Mouse (Mus musculus) kidney, postnatal 25 days (tissue): ENCODE results near the gene Vipas39.
A peak's percentile ranks its signal among the peaks of the same experiment; 100 is the strongest.
"Not testable (repeated sequence)": the region's sequence is repeated elsewhere in the genome, so short reads cannot be mapped to it uniquely, and the experiment has no call there.

Experiments
- DNase-seq, 2 experiments: peaks; one replicate each; pipeline ENCODE4 v3.0.0; 2021; ENCODE audit warnings: mixed read lengths in 2 of 2

The Vipas39 gene

DNA sequence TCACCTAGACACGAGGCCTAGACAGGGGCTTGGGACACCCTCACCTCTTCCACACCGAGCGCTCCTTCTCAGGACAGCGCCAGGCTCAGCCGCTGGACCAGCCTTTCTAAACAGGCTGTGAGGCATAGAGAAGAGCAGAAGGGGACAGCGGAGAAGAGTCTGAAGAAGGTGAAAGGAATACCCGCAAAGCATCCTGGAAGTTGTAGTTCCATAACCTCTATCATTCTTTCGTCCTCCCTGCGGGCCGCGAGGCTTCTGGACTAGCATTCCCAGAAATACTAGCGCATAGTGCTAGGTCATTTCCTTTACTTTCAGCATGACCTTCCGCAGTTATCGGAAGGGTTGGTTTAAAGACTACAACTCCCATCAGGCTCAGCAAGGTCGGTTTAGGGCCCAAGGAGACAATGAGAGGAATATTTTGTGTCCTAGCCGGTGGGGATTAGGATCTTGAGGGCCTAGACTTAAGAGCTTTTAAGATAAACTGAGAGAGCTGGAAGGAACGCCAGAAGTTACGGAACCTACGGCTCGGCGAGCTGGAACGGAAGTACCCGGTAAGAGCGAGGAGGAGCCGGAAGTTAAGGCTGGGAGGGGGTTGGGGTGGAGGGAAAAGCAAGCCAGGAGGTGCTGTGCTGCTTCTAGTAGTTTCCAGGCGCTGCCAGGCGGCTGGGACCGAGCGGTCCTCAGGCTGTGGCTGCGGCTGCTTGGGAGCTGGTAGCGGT is at the start of gene Vipas39, which contains the start of gene Ahsa1:
Vipas39 (minus strand) TSS at position 149 of the 719 bp plus-strand sequence.
Ahsa1 (plus strand) TSS at position 372 of the 719 bp plus-strand sequence.
- DNase-seq = peak; percentile 91 to 95

DNA sequence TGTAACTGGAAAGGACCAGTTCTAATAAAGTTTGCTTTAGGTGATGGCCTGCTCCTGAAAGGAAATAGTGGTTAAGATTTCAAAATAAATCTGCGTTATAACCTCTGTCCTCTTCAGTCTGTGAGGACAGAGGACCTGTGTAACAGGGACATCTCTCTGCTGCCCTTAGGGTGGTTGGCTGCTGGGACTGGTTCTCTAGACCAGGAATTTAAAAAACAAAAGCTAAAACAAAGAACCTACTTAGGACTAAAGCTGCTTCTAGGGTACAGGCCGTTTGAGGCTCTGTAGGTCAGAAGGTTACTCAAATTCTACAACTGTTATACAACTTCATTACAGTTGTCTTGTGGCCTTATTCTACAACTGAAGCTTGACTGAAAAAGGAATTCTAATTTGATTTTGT is 47.0 kb upstream of the Vipas39 start:
- DNase-seq = no peak

DNA sequence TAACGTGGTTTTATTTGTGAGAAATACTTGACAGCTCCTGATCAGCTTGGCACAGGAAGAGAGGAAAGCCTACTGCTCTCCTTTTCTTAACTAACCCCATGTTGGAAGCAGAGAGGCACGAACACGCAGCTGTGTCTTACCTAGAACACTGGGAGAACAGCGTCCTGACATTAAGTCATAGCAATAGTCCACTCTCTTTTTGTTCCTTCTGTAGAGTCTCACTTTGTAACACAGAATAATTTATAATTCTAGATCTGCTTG is 40.5 kb upstream of the Vipas39 start:
- DNase-seq = not testable (repeated sequence)

DNA sequence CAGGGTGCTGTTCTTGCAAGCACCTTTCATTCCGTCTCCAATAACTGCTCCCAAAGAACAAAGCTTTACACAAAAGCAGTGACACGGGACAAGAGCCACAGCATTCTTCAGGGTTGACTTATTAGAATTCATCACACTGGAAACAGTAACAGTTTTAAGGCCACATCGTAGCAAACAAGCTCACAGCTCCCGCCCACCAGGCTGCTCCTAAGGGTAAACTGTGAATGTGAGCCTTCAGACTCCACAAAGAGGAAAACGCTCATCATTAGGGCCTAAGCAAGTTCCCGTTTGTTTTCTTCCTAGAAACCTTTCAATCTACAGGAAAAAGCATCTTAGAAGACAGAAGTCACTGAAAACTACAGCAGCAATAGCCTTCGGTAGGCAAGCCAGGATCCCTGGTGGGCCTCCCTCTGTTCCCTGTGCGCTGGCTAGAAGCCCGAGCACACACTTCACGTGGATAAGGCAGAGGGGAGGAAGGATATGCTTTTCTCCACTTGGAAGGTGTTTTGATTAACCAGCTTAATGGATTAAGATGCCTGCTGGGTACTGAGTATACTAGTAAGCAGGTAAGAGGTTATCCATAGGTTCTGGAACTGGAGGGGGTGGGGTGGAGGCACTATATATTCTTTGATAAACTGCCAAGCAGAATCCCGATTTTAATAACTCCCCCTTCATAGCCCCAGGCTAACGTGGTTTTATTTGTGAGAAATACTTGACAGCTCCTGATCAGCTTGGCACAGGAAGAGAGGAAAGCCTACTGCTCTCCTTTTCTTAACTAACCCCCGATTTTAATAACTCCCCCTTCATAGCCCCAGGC is 39.9 kb upstream of the Vipas39 start:
- DNase-seq = no peak

DNA sequence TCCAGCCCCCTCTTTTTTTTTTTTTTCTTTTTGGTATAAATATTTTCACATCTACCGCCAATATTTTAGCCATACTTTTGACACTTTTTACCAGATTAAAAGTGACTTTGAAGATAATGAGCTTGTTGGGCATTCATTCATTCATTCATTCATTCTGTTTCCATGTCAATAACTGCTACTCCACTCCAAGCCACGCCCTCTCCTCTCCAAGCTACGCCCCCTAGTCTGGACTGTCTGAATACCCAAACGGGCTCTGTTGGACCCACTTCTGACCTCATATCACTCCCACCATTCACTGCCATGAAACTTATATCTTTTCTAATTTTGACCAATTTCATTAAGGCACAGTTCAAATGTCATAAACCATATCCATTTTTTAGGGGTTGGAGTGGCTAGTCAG is 35.1 kb upstream of the Vipas39 start:
- no peak for DNase-seq

DNA sequence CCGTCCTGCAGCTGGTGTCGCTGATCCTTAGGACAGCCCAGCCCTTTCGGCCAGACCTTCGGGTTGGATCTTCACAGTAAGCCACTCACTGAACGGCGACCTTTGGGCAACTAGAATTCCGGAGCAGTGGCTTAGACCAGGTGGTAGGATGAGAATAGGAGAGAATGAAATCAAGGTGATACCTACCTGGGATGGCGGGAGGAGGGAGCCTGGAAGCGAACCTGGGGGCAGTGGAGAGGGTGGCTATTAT is 34.3 kb upstream of the Vipas39 start:
- peak in 1 of 2 experiments; percentile 12 for DNase-seq

DNA sequence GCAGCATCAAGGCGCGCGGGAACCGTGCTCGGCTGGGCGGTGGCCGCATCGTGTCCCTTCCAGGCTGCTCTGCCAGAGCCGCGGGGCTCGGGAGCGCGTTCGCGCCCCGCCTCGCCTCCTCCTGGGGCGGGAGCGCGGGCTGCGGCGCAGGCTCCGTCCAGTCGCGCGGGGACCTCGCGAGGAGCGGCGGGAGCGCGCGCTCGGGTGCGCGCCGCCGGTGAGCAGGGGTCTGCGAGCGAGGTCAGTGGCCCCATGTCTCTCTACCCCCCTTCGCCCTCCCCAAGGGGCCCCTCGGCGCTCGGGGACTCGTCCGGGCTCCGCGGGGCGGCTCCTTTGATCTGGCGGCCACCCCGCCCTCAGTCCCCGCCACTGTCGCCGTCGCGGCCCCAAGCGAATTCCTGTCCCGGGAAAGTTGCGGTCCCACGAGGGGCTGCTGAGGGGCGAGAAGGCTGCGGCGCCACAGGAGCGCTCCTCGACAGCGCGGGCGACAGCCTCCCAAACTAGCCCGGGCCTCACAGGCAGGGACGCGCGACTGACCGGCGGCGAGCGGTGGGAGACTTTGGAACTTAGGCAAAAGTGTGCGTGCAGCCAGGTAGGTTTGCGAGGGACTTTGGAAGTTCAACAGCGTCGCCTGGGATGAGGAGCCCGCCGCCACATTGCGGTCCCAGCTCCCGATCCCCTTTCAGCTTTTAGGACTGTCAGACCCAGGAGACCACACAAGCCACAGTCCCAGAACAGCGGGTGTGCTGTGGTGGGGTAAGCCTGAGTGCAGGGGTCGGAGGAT is 33.8 kb upstream of the Vipas39 start, which contains the start of gene Ism2:
Ism2 (minus strand) TSS at position 49 of the 784 bp plus-strand sequence.
- peak; percentile 25 to 46 for DNase-seq

DNA sequence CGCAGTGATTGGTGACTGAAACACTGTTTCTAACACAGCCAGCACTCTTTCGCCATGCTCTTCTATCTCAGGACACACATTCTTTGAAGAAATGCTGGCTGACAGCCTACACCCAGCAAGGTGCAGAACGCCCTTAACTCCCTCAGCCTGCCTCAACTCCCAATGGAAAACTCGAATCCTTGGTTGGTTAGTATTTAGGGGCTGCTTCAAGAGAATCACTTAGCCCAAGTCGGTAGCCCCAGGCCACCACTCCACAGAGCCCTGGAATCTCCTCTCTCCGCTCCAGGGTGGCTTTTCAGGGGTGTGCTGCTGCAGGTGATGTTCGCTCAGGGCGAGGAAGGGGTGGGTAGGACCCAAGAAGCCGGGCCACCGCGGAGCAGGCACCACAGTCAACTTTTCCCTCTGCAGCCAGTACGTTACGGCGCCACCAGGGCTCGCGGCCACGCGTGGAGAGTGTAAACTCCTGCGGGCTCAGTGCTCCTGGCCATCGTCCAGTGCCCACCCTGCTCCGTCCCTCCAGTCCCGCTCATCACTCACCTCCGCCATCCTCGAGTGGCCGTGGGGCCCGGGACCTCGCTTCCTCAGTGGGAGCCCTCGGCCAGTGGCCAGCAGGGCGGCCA is 33.1 kb upstream of the Vipas39 start:
- peak in 1 of 2 experiments; percentile 49 for DNase-seq

DNA sequence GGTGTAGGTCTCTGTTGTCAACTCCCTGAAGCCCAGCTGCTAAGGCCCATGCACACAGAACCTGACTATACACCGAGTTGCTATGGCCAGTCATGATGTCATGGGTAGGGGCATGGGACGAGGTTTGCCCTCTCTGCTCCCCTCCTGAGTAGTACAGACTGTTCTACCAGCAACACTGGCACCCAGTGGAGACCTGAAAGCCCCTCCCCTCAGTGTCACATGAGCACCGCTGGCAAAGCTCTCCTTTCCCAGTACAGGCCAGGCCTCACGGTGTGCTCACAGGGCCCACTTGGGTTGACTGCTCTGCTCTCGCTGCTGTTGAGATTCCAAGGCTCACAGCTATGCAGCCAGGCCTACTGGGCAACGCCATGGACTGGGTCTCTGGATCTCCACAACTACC is 27.9 kb upstream of the Vipas39 start:
- peak in 1 of 2 experiments; percentile 37 for DNase-seq

DNA sequence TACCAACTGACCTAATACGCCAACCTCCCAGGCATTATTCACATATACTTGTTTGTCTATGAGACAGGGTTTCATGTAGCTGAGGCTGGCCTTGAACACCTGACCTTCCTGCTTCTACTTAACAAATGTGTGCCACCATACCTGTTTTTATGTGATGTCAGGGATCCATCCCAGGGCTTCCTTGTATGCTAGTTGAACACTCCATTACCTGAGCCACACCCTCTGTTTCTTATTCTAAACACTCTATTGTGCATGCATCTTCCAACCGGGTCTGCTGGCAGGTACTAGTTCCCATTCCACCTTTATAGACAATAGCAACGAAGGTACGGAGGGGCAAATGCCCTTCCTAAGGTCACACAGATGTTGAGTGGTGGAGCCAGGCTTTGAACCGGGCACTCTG is 23.0 kb upstream of the Vipas39 start:
- DNase-seq = no peak

DNA sequence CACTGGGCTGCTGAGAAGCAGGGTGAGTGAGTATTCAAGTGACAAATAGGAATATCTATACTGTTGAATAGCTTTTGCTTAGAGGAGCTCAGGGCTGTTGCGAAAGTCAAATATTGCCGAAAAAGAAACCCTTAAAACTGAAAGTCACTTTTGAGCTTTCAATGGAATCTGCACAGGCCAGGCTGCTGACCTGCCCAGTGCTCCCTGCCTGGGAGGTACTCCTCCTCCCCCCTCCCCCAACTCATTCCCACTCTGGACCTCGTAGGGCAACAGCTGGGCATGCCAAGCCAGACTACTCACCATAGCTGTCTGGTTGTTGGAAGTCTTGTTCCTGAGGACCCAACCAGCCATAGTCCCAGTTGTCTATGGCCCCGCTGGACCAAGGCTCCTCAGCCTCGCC is 18.7 kb upstream of the Vipas39 start:
- DNase-seq = no peak

DNA sequence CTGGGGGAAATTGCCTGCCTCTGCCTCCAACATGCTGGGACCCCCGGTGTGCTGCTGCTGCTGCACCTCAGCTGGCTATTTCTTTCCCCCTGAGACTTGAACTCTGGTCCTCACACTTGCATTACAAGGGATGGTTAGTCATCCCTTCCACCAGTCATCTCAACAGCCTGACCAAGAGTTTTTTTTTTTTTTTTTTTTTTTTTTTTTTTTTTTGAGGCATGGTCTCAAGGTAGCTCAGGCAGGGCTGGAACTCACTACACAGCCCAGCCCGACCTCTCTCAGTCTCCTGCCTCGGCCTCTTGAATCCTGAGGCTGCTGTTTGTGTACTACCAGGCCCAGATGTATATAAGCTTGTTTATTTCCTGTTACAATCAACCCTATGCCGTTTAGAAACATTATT is 18.2 kb upstream of the Vipas39 start:
- DNase-seq = no peak

DNA sequence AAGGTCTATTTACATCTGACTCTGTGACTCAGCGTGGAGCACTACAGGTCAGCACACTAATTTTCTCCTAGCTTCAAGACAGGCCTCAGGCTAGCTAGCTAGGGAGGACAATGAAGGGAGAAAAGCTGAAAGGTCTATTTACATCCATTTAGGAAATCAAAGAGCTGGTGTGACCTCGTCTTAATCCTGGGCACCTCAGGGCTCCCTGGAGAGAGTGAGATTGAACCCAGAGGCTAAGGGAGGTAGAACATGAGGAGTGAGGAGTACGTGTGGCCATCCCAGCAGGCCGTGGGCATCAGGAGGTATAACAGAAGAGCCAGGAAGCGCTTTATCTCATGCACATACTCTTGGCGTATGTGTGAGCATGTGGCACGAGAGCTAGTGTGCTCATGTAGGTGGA is 17.6 kb upstream of the Vipas39 start:
- DNase-seq = no peak

DNA sequence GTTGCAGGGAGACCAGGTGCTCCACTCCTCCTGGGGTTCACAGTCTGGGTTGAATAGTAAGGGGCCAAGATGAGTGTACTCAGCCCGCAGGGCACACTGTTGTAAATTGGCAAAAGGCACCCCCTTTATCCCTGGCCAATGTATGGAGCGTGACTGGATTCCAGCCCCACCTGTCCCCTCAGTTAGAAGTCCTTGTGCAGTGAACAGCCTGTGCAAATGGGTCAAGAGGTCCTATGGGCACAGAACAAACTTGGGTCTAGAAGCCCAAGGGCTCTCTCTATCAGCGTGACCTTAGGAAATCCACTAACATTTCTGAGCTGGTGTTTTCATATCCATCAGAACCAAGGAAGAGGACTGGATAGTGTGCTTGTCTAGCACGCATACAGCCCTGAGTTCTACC is 16.7 kb upstream of the Vipas39 start:
- DNase-seq = no peak

DNA sequence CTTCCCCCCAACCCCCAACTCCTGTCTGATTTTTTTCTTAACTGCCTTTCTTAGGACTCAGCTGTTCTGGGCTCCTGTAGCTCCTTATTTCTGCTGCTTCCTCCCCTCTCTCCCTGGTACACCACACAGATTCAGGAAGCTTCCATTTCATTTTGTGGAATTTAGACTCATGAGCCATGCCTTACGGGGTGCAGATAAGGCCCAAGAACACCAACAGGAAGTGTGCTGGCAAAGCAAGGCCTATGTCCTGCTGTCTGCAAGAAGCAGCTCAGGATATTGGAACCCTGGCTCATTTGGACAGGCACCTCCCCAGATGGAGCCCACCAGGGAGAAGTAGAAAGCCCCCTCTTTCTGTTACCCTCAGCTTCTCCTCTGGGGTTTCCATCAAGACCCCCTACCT is 15.7 kb upstream of the Vipas39 start:
- DNase-seq = no peak

DNA sequence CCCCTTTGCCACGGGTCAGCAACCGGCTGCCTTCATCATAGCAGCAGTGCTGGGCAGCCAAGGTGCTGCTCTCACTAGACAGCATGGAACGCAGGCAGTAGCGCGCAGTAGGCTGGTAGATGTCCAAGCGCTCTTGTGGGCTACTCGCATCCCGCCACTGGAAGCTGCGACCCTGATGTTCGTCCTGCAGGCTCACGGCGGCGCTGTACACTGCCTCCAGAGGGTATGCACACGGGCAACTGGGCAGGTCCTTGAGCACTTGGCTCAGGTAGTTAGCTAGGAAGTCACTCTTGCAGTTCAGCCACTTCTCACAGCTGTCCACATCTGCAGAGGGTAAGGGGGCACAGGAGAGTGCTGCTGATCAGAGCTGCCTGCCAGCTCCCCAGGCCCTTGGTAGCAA is 13.8 kb upstream of the Vipas39 start:
- peak; percentile 13 to 48 for DNase-seq

DNA sequence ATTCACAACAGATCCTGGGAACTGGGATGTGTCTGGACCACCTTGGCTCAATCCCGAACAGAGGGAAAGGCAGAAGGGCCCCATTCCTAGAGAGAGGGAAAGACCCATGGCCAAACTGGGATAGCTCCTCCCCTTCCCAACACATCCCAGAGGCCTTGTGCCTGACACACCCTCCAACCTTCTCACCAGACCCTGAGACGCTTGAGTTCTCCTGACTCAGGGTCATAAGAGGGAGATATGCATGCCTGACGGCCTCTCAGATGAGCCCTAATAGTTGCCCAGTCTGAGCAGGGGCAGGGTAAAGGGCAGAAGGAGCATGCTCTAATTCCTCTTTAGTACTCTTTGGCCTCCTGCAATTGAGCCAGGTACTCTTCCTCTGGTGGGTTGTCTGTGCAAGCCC is 13.3 kb upstream of the Vipas39 start:
- DNase-seq = no peak

DNA sequence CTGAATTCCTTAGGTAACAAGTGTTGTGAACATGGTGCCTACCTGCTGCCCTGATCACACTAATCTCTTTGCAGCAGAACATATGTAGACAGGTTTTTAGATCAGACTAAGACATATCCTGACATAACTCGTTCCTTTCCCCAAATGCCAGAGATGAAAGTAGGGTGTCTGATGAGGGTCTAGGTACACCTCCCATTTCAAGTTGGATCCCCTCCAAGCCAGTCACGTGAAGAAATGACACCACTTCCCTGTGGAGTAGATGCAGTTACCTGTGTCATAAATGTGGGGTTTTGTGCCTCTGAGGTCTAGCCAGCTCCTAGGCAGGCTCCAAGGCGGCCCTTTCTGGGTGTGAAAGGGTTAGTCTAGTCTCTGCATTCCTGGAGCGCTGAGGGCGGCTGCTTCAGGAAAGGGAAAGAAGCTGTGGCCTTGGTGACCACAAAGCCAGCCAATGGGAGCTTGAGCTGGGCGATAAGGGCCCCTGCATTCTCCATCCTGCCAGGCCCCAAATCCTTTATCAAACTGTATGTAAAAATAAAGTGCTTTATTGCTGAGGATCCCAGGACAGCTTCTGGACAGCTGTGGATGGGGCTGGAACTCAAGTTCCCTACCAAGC is 12.2 kb upstream of the Vipas39 start:
- no peak for DNase-seq

DNA sequence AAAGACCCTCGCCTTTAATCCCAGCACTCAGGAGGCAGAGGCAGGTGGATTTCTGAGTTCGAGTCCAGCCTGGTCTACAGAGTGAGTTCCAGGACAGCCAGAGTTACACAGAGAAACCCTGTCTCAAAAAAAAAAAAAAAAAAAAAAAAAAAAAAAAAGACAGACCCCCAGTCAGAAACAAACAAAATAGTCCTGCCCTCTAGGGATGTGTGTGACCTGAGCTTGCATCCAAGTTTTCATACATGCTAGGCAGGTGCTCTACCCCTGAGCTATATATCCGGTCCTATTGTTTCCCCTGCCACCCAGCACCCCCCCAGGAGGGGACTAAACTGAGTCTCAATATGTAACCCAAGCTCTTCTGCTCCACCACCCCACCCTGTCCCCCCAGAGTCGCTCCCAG is 11.2 kb upstream of the Vipas39 start:
- DNase-seq = not testable (repeated sequence)

DNA sequence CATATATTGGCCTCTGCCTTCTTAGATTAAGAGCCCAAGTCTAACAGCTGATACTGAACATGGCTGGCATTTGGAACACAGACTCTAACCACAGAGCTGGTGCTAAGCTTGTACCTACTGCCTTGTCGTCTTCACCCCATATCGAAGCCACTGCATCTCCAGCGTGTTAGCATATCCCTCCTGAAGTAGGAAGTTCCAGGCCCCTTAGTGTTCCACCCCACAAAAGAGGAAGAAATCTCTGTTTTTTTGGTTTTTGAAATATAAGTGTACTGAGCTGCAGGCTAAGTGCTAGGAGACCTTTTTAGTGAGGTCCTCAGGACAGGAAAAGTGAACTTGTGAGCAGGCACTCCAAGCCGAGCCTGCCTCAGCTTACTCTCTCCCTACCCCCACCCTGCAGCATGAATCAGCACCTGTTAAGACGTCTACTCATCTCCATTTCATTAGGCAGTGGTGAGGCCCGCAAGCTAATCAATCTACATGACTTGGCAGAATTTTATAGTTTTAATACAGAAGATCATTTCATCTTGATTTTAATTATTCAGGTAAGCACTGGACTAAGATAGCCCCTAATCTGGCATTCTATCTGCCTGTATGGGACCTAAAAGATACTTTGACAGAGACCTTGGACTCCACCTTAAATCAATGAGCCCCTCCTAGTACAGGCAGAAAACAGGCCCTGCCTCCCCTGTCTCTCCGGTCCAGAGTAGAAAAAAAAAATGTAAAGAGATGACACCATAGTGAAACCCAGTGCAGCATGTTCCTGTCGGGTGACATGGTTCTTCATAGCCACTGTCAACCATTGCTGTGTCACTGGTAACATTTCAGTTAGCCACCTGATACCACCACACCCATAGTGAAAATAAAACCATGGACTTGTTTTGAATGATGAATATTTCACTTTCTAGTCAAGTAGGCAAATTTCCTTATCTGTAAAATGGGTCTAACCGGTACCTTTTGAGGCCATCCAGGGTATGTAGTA is 9.1 kb upstream of the Vipas39 start:
- DNase-seq = no peak

DNA sequence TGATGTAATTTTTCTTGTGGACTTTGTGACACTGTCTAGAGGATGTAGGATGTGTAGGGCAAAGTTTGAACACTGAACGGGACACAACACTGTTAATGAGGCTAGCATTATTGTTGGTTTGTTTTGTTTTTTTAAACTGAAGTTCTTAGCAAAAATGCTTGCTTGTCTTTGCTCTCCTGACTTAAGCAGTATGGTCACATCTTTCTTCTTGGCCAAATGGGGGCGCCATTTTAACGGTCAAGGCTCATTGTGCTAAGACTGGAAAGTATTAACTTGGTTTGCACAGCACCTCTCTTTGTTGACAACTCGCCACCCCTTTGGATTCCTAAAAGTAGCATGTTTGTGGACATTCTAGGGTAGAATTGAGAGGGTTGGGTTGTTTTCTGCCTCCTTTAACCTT is 1.6 kb upstream of the Vipas39 start:
- peak in 1 of 2 experiments; percentile 40 for DNase-seq
